Mouse (Mus musculus) intestine, postnatal 0 days (tissue): Measurements from ENCODE around the gene Vps26a. TPM values are rescaled to one million over a fixed set of nuclear protein-coding genes. Genes with fewer than 3 reads are reported as not detected.

Experiments used
- ATAC-seq: fragments of 200-750 bp; cut with Nextera tagmentation; 2 replicates; pipeline ENCODE4 v1.8.0; 2017; ENCODE audit warnings: mild to moderate bottlenecking, moderate TSS enrichment, moderate library complexity
- H3K27ac ChIP-seq: fragments of 300-500 bp; sonication (generic); 2 replicates; pipeline ENCODE4 v1.5.1; 2014; ENCODE audit warnings: mild to moderate bottlenecking, low read depth, low read length, moderate library complexity
- H3K27me3 ChIP-seq: fragments of 300-500 bp; sonication (generic); replicated peaks from 2 replicates; pipeline ENCODE4 v1.6.1; 2014; ENCODE audit warnings: low read length, mixed read lengths; ENCODE audit not compliant: control insufficient read depth, insufficient read depth
- H3K36me3 ChIP-seq: fragments of 300-500 bp; sonication (generic); 2 replicates; pipeline ENCODE4 v1.6.1; 2014; ENCODE audit warnings: mild to moderate bottlenecking, moderate library complexity; ENCODE audit not compliant: control insufficient read depth, insufficient read depth
- H3K4me1 ChIP-seq: fragments of 300-500 bp; sonication (generic); replicated peaks from 2 replicates; pipeline ENCODE4 v1.6.1; 2014; ENCODE audit warnings: antibody characterized with exemption, low read length, mixed read lengths; ENCODE audit not compliant: control insufficient read depth, insufficient read depth
- H3K4me2 ChIP-seq: fragments of 300-500 bp; sonication (generic); replicated peaks from 2 replicates; pipeline ENCODE4 v1.6.1; 2014; ENCODE audit warnings: low read depth, mild to moderate bottlenecking, moderate library complexity
- H3K4me3 ChIP-seq: fragments of 300-500 bp; sonication (generic); 2 replicates; pipeline ENCODE4 v1.5.1; 2014; ENCODE audit warnings: low read depth, low read length
- H3K9ac ChIP-seq: fragments of 300-500 bp; sonication (generic); 2 replicates; pipeline ENCODE4 v1.6.1; 2014; ENCODE audit warnings: mild to moderate bottlenecking, low read depth, low read length
- H3K9me3 ChIP-seq: fragments of 300-500 bp; sonication (generic); 2 replicates; pipeline ENCODE4 v1.6.1; 2016; ENCODE audit warnings: mixed run types; ENCODE audit not compliant: control insufficient read depth
- CTCF ChIP-seq: sonication (generic); IDR thresholded peaks from 2 replicates; pipeline ENCODE4 v1.5.1; 2016; ENCODE audit warnings: low read depth, mild to moderate bottlenecking, control low read depth, antibody characterized with exemption, moderate library complexity
- WGBS: fragments of 180-500 bp; shearing (Covaris S2); extraction: QIAGEN DNeasy Blood & Tissue Kit; methylation state at CpG from one replicate; pipeline ENCODE4 v1.1.7; 2014; 5-methylcytosine and 5-hydroxymethylcytosine counted together
- polyA plus RNA-seq: library from polyadenylated mRNA; unstranded; fragments of >200 nt; fragmentation: Nextera tagmentation; extraction: Ambion mirVana; gene quantifications from 2 replicates; pipeline ENCODE4 v1.2.1, GENCODE M21; 2015

Vps26a gene
- polyA plus RNA-seq, 1 experiment from 2014 or later, result 102 TPM

- H3K4me2 ChIP-seq, result no peak overlapping the region
- no peak for TF ChIP-seq CTCF
- peak; percentile 91 for ATAC-seq
Measured at GRCm38 (mm10) chr10:62521763-62522162, 35.2 kb upstream of the Vps26a start.

GRCm38 (mm10) chr10:62520911-62521310 is 34.3 kb upstream of the Vps26a start:
- H3K27ac ChIP-seq, result no peak overlapping the region
- 40% methylated on average over 2 of the region's 2 CpGs for WGBS
- no peak for ATAC-seq
- H3K4me3 ChIP-seq, result no peak overlapping the region
- H3K9ac ChIP-seq, result no peak overlapping the region
- no peak overlapping the region for H3K4me2 ChIP-seq
- H3K27me3 ChIP-seq, result no peaks in the 10 kb centered on the region
- H3K9me3 ChIP-seq, result no peaks in the 10 kb centered on the region
- no peaks in the 10 kb centered on the region for H3K36me3 ChIP-seq
- no peaks in the 10 kb centered on the region for H3K4me1 ChIP-seq
- TF ChIP-seq CTCF, result no peak

More at GRCm38 (mm10) chr10:62521763-62522162, 35.2 kb upstream of the Vps26a start:
- H3K9me3 ChIP-seq, result no peaks in the 10 kb centered on the region
- WGBS, result 32% methylated on average over 4 of the region's 4 CpGs
- H3K4me1 ChIP-seq, result no peaks in the 10 kb centered on the region
- H3K9ac ChIP-seq, result no peak overlapping the region
- no peaks in the 10 kb centered on the region for H3K36me3 ChIP-seq
- H3K27ac ChIP-seq, result peak overlapping the region; percentile 57
- H3K4me3 ChIP-seq, result no peak overlapping the region
- H3K27me3 ChIP-seq, result no peaks in the 10 kb centered on the region

- WGBS, result 78% methylated on average over 6 of the region's 6 CpGs
- no peak for TF ChIP-seq CTCF
Measured at GRCm38 (mm10) chr10:62517511-62517910, 30.9 kb upstream of the Vps26a start.

GRCm38 (mm10) chr10:62512855-62513254 is 26.2 kb upstream of the Vps26a start:
- no peak overlapping the region for H3K27ac ChIP-seq
- no peaks in the 10 kb centered on the region for H3K27me3 ChIP-seq
- no peak overlapping the region for H3K4me3 ChIP-seq
- no peaks in the 10 kb centered on the region for H3K36me3 ChIP-seq
- H3K9ac ChIP-seq, result no peak overlapping the region
- TF ChIP-seq CTCF, result no peak
- no peak overlapping the region for H3K4me2 ChIP-seq
- no peaks in the 10 kb centered on the region for H3K9me3 ChIP-seq
- ATAC-seq, result no peak
- 93% methylated on average over 4 of the region's 4 CpGs for WGBS
- H3K4me1 ChIP-seq, result no peaks in the 10 kb centered on the region

More at GRCm38 (mm10) chr10:62517511-62517910, 30.9 kb upstream of the Vps26a start:
- H3K36me3 ChIP-seq, result no peaks in the 10 kb centered on the region
- no peaks in the 10 kb centered on the region for H3K9me3 ChIP-seq
- H3K4me1 ChIP-seq, result no peaks in the 10 kb centered on the region
- H3K9ac ChIP-seq, result no peak overlapping the region
- no peak overlapping the region for H3K4me2 ChIP-seq
- no peak for ATAC-seq
- no peaks in the 10 kb centered on the region for H3K27me3 ChIP-seq
- H3K4me3 ChIP-seq, result no peak overlapping the region
- no peak overlapping the region for H3K27ac ChIP-seq

- no peaks in the 10 kb centered on the region for H3K9me3 ChIP-seq
- no peak for ATAC-seq
- WGBS, result 77% methylated on average over 6 of the region's 6 CpGs
- H3K4me3 ChIP-seq, result no peak overlapping the region
- H3K4me2 ChIP-seq, result no peak overlapping the region
- no peak for TF ChIP-seq CTCF
- no peak overlapping the region for H3K9ac ChIP-seq
- no peak overlapping the region for H3K27ac ChIP-seq
- H3K36me3 ChIP-seq, result no peaks in the 10 kb centered on the region
- H3K27me3 ChIP-seq, result no peaks in the 10 kb centered on the region; the same call in 1 of the 2 replicates
- H3K4me1 ChIP-seq, result no peaks in the 10 kb centered on the region
Measured at GRCm38 (mm10) chr10:62511528-62511927, 24.9 kb upstream of the Vps26a start.

GRCm38 (mm10) chr10:62509032-62509656 is 22.5 kb upstream of the Vps26a start:
- no peak overlapping the region for H3K9ac ChIP-seq
- peak overlapping the region; percentile 21 for H3K27ac ChIP-seq
- H3K9me3 ChIP-seq, result no peaks in the 10 kb centered on the region
- H3K4me3 ChIP-seq, result no peak overlapping the region
- H3K36me3 ChIP-seq, result no peaks in the 10 kb centered on the region
- no peak for TF ChIP-seq CTCF
- H3K4me1 ChIP-seq, result no peaks in the 10 kb centered on the region
- peaks cover 5% of the 10 kb centered on the region; the same call in 1 of the 2 replicates for H3K27me3 ChIP-seq
- peak overlapping the region; percentile 59 for H3K4me2 ChIP-seq
- 44% methylated on average over 11 of the region's 11 CpGs for WGBS
- no peak for ATAC-seq
